Mouse (Mus musculus) myocyte (in vitro differentiated cells): ENCODE data around the gene Adam10. TPM values are rescaled to one million over a fixed set of nuclear protein-coding genes. Genes with fewer than 3 reads are reported as not detected.

Experiments
- H3K27me3 ChIP-seq: one replicate; pipeline ENCODE4 v1.6.1; 2011; ENCODE audit not compliant: control insufficient read depth, insufficient read depth, insufficient read length
- H3K36me3 ChIP-seq: one replicate; pipeline ENCODE4 v1.6.1; 2011; ENCODE audit not compliant: control insufficient read depth, insufficient read depth
- H3K4me2 ChIP-seq: one replicate; pipeline ENCODE4 v1.6.1; 2011; ENCODE audit warnings: low read depth, control low read depth
- H3K4me3 ChIP-seq: one replicate; pipeline ENCODE4 v1.5.1; 2011; ENCODE audit warnings: mild to moderate bottlenecking, control low read depth, moderate library complexity
- H3K79me2 ChIP-seq: one replicate; pipeline ENCODE4 v1.6.1; 2011; ENCODE audit not compliant: control insufficient read depth, insufficient read depth
- H3ac ChIP-seq: one replicate; pipeline ENCODE4 v1.6.1; 2011; ENCODE audit not compliant: control insufficient read depth, insufficient read length
- CEBPB ChIP-seq: IDR thresholded peaks from 2 replicates; pipeline ENCODE4 v1.6.1; 2011; ENCODE audit warnings: mild to moderate bottlenecking, moderate library complexity; ENCODE audit not compliant: poor library complexity, insufficient read depth, severe bottlenecking
- E2F4 ChIP-seq: IDR thresholded peaks from one replicate; pipeline ENCODE4 v1.6.1; 2011; ENCODE audit warnings: mild to moderate bottlenecking, control low read depth, moderate library complexity; ENCODE audit not compliant: insufficient read depth
- MAX ChIP-seq: IDR thresholded peaks from one replicate; pipeline ENCODE4 v1.6.1; 2011; ENCODE audit warnings: low read depth, mild to moderate bottlenecking, control low read depth
- MYOD1 ChIP-seq, 3 experiments: IDR thresholded peaks; one replicate each; pipeline ENCODE4 v1.6.1; 2011; ENCODE audit warnings: control low read depth in 2 of 3, low read depth in 2 of 3, mild to moderate bottlenecking in 2 of 3, moderate library complexity in 1 of 3; ENCODE audit not compliant: insufficient read length in 2 of 3, control insufficient read depth in 1 of 3
- MYOG ChIP-seq, 3 experiments: IDR thresholded peaks; one replicate each; pipeline ENCODE4 v1.6.1; 2011; ENCODE audit warnings: control low read depth in 2 of 3, low read depth in 2 of 3, mild to moderate bottlenecking in 2 of 3; ENCODE audit not compliant: insufficient read length in 2 of 3, control insufficient read depth in 1 of 3, insufficient read depth in 1 of 3
- POLR2A ChIP-seq: IDR thresholded peaks from one replicate; pipeline ENCODE4 v1.6.1; 2011; ENCODE audit warnings: low read depth, mild to moderate bottlenecking, control low read depth, moderate library complexity; ENCODE audit not compliant: insufficient read length
- POLR2AphosphoS2 ChIP-seq: IDR thresholded peaks from one replicate; pipeline ENCODE4 v1.6.1; 2011; ENCODE audit warnings: low read depth, control low read depth; ENCODE audit not compliant: insufficient read length
- REST ChIP-seq: IDR thresholded peaks from one replicate; pipeline ENCODE4 v1.6.1; 2011; ENCODE audit warnings: mild to moderate bottlenecking, control low read depth, moderate library complexity; ENCODE audit not compliant: insufficient read depth, insufficient read length
- SRF ChIP-seq: IDR thresholded peaks from one replicate; pipeline ENCODE4 v1.6.1; 2011; ENCODE audit warnings: low read depth; ENCODE audit not compliant: control insufficient read depth, insufficient read length
- TCF12 ChIP-seq: IDR thresholded peaks from one replicate; pipeline ENCODE4 v1.6.1; 2011; ENCODE audit warnings: mild to moderate bottlenecking, control low read depth; ENCODE audit not compliant: poor library complexity, insufficient read depth, severe bottlenecking
- TCF3 ChIP-seq: IDR thresholded peaks from one replicate; pipeline ENCODE4 v1.6.1; 2011; ENCODE audit warnings: low read depth, control low read depth; ENCODE audit not compliant: insufficient read length
- USF1 ChIP-seq: IDR thresholded peaks from one replicate; pipeline ENCODE4 v1.6.1; 2011; ENCODE audit warnings: low read depth, mild to moderate bottlenecking, control low read depth, moderate library complexity
- polyA plus RNA-seq: library from polyadenylated mRNA; unstranded; fragments of >200 nt; fragmentation: generic; extraction: Trizol; gene quantifications from one replicate; pipeline ENCODE4 v1.2.1, GENCODE M21; 2012; ENCODE audit warnings: missing spikeins

The Adam10 gene
- polyA plus RNA-seq, 1 experiment: 18.3 TPM

GRCm38 (mm10) chr9:70802816-70803215 lies 124.0 kb downstream of the Adam10 start:
- Histone ChIP-seq H3K79me2 (no peaks in the 10 kb centered on the region), H3ac (no peak overlapping the region), H3K4me2 (no peak overlapping the region), H3K36me3 (no peaks in the 10 kb centered on the region), H3K27me3 (no peaks in the 10 kb centered on the region), H3K4me3 (no peak overlapping the region)
- TF ChIP-seq USF1 (no peak), MYOG (IDR thresholded peaks at IDR 0.05; ENCODE audit: control insufficient read depth in 1 of 3, insufficient read depth in 1 of 3, insufficient read length in 2 of 3, low read depth in 2 of 3) (no peak), TCF3 (no peak), SRF (no peak), POLR2AphosphoS2 (no peak), POLR2A (no peak), MYOD1 (IDR thresholded peaks at IDR 0.05; ENCODE audit: control insufficient read depth in 1 of 3, insufficient read length in 2 of 3, low read depth in 2 of 3) (no peak), E2F4 (no peak), TCF12 (no peak), CEBPB (no peak), REST (no peak), MAX (no peak)

GRCm38 (mm10) chr9:70806069-70806468 lies 127.3 kb downstream of the Adam10 start:
- TF ChIP-seq MYOD1 (IDR thresholded peaks at IDR 0.05; ENCODE audit: control insufficient read depth in 1 of 3, insufficient read length in 2 of 3, low read depth in 2 of 3): peak in 1 of 3 experiments; percentile 17
- no peak for TF ChIP-seq POLR2AphosphoS2
- no peaks in the 10 kb centered on the region for H3K36me3 ChIP-seq
- no peak overlapping the region for H3K4me3 ChIP-seq
- H3K79me2 ChIP-seq: no peaks in the 10 kb centered on the region
- H3K27me3 ChIP-seq: no peaks in the 10 kb centered on the region
- H3K4me2 ChIP-seq: no peak overlapping the region
- no peak overlapping the region for H3ac ChIP-seq

GRCm38 (mm10) chr9:70807714-70808113 lies 128.9 kb downstream of the Adam10 start:
- no peak for TF ChIP-seq TCF12
- TF ChIP-seq MYOD1 (IDR thresholded peaks at IDR 0.05; ENCODE audit: control insufficient read depth in 1 of 3, insufficient read length in 2 of 3, low read depth in 2 of 3): peak in 2 of 3 experiments; percentile 1 to 34
- TF ChIP-seq POLR2A: no peak
- TF ChIP-seq E2F4: no peak
- TF ChIP-seq SRF: no peak
- TF ChIP-seq MAX: no peak
- TF ChIP-seq MYOG (IDR thresholded peaks at IDR 0.05; ENCODE audit: control insufficient read depth in 1 of 3, insufficient read depth in 1 of 3, insufficient read length in 2 of 3, low read depth in 2 of 3): peak in 2 of 3 experiments; percentile 45 to 52
- TF ChIP-seq REST: no peak
- no peak for TF ChIP-seq CEBPB
- no peak for TF ChIP-seq POLR2AphosphoS2
- no peaks in the 10 kb centered on the region for H3K79me2 ChIP-seq
- H3K36me3 ChIP-seq: no peaks in the 10 kb centered on the region
- H3K4me3 ChIP-seq: no peak overlapping the region
- no peak overlapping the region for H3K4me2 ChIP-seq
- no peaks in the 10 kb centered on the region for H3K27me3 ChIP-seq
- H3ac ChIP-seq: no peak overlapping the region

- Histone ChIP-seq H3K4me2 (no peak overlapping the region), H3K4me3 (no peak overlapping the region), H3K36me3 (no peaks in the 10 kb centered on the region), H3K79me2 (no peaks in the 10 kb centered on the region), H3K27me3 (no peaks in the 10 kb centered on the region), H3ac (no peak overlapping the region)
- TF ChIP-seq MAX: no peak
- no peak for TF ChIP-seq POLR2A
- TF ChIP-seq E2F4: no peak
- TF ChIP-seq REST: no peak
- no peak for TF ChIP-seq MYOG (IDR thresholded peaks at IDR 0.05; ENCODE audit: control insufficient read depth in 1 of 3, insufficient read depth in 1 of 3, insufficient read length in 2 of 3, low read depth in 2 of 3)
- TF ChIP-seq POLR2AphosphoS2: no peak
- no peak for TF ChIP-seq MYOD1 (IDR thresholded peaks at IDR 0.05; ENCODE audit: control insufficient read depth in 1 of 3, insufficient read length in 2 of 3, low read depth in 2 of 3)
- TF ChIP-seq SRF: no peak
- TF ChIP-seq TCF3: no peak
- no peak for TF ChIP-seq CEBPB
- no peak for TF ChIP-seq TCF12
- no peak for TF ChIP-seq USF1
These were observed 133.8 kb downstream of the Adam10 start for GRCm38 (mm10) chr9:70812551-70812950.

- TF ChIP-seq CEBPB: no peak
- no peak for TF ChIP-seq TCF12
- no peak for TF ChIP-seq TCF3
- TF ChIP-seq REST: no peak
- TF ChIP-seq SRF: no peak
- TF ChIP-seq MAX: no peak
- TF ChIP-seq POLR2AphosphoS2: no peak
- TF ChIP-seq E2F4: no peak
- no peak for TF ChIP-seq MYOG (IDR thresholded peaks at IDR 0.05; ENCODE audit: control insufficient read depth in 1 of 3, insufficient read depth in 1 of 3, insufficient read length in 2 of 3, low read depth in 2 of 3)
- no peak for TF ChIP-seq USF1
- TF ChIP-seq POLR2A: no peak
- TF ChIP-seq MYOD1 (IDR thresholded peaks at IDR 0.05; ENCODE audit: control insufficient read depth in 1 of 3, insufficient read length in 2 of 3, low read depth in 2 of 3): no peak
- Histone ChIP-seq H3K36me3 (no peaks in the 10 kb centered on the region), H3K79me2 (no peaks in the 10 kb centered on the region), H3K4me3 (no peak overlapping the region), H3K27me3 (no peaks in the 10 kb centered on the region), H3K4me2 (no peak overlapping the region), H3ac (no peak overlapping the region)
These were observed 138.0 kb downstream of the Adam10 start for GRCm38 (mm10) chr9:70816701-70817305.
